In the genomic region with DNA sequence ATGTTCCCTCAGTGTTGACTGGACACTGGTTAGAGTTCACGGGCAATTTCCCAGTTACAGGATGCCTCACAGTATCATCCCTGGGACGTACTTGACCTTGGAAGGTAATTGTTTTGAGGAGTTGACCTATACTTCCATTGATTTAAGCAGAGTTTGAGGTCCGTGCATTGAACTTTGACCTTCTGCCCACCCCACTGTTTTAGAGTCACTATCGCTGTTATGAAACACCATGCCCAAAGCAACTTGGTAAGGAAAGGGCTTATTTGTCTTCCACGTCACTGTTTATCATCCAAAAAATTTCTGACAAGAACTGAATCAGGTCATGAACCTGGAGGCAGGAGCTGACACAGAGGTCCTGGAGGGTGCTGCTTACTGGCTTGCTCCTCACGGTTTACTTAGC, we compare ENCODE assay signal across 21 mouse cellular contexts. TPM values are rescaled to one million over a fixed set of nuclear protein-coding genes. Genes with fewer than 3 reads are reported as not detected.
DNase-seq lines count a peak whose midpoint lies in the region; ATAC-seq and TF ChIP-seq lines count a peak whose summit lies in the region.
"Had no signal": no experiment of that assay in that cellular context is flagged by ENCODE, and none has a peak within 500 bp of the region (broad histone marks: within the 10 kb centered on the region; RNA-seq: fewer than 3 reads in every experiment).

No protein-coding gene starts in this region.

- no peaks in the 10 kb centered on the region for H3K27me3 ChIP-seq in embryonic facial prominence, embryonic 13.5 days
- no peaks in the 10 kb centered on the region for H3K27me3 ChIP-seq in embryonic facial prominence, embryonic 10.5 days (replicated peaks; ENCODE audit: low read depth, poor library complexity, severe bottlenecking)
- no peaks in the 10 kb centered on the region for H3K27me3 ChIP-seq in forebrain, embryonic 11.5 days (ENCODE audit: control insufficient read depth, insufficient read depth, low read length)
- no peaks in the 10 kb centered on the region for H3K27me3 ChIP-seq in forebrain, embryonic 12.5 days
- H3K27me3 ChIP-seq in liver, adult 2 months (ENCODE audit: control insufficient read depth, insufficient read depth, low read length): no peaks in the 10 kb centered on the region
- H3K27me3 ChIP-seq in liver, postnatal 0 days (ENCODE audit: insufficient read depth, low read length): no peaks in the 10 kb centered on the region
- H3K27me3 ChIP-seq: CH12.LX, Patski had no signal

- no peak overlapping the region for H3K4me3 ChIP-seq in embryonic facial prominence, embryonic 13.5 days
- no peak overlapping the region for H3K4me3 ChIP-seq in embryonic facial prominence, embryonic 10.5 days
- no peak overlapping the region for H3K4me3 ChIP-seq in forebrain, embryonic 11.5 days (ENCODE audit: low read depth, low read length)
- H3K4me3 ChIP-seq in forebrain, embryonic 12.5 days (replicated peaks): no peak overlapping the region
- H3K4me3 ChIP-seq in liver, adult 2 months (ENCODE audit: insufficient read depth, low read depth, low read length): no peak overlapping the region
- no peak overlapping the region for H3K4me3 ChIP-seq in liver, postnatal 0 days (ENCODE audit: low read depth, low read length)

- no peak for DNase-seq in embryonic facial prominence, embryonic 10.5 days (ENCODE audit: low spot score)
- DNase-seq in forebrain, embryonic 11.5 days (ENCODE audit: low spot score): peak; percentile 27
- DNase-seq in liver, adult 2 months (ENCODE audit: extremely low read depth, low read depth, low spot score): peak; percentile 97
- no peak for DNase-seq in liver, postnatal 0 days
- DNase-seq: adrenal gland, adult 2 months; adrenal gland, adult 8-10 months; adrenal gland, postnatal 10 days; adrenal gland, postnatal 14 days; adrenal gland, postnatal 25 days; adrenal gland, postnatal 36 days; B cell, adult 2 months; cerebellum, adult 11 months; cerebellum, adult 11-12 months; cerebellum, adult 18-20 months had no signal

- TF ChIP-seq POLR2A in liver, adult 2 months (IDR thresholded peaks at IDR 0.05; ENCODE audit: extremely low read depth, insufficient read depth, low read length): no peak

- 0 out of 2 replicates have a peak, but pooled peaks have one; percentile 28 for ATAC-seq in embryonic facial prominence, embryonic 13.5 days (ENCODE audit: insufficient number of reproducible peaks, insufficient read depth, low FRiP score, low TSS enrichment, low read depth)
- ATAC-seq in forebrain, embryonic 11.5 days (replicated peaks; ENCODE audit: low FRiP score): no peak
- ATAC-seq in forebrain, embryonic 12.5 days (ENCODE audit: low FRiP score): no peak
- no peak for ATAC-seq in liver, postnatal 0 days
- ATAC-seq: activated CD4-positive, CD25-positive, alpha-beta regulatory T cell, adult 4 months; CD4-positive, CD25-positive, alpha-beta regulatory T cell, adult 4 months had no signal

- 87% methylated on average over 6 of the region's 6 CpGs for WGBS in embryonic facial prominence, embryonic 13.5 days
- WGBS in embryonic facial prominence, embryonic 10.5 days: 82% methylated on average over 6 of the region's 6 CpGs
- WGBS in forebrain, embryonic 11.5 days: 87% methylated on average over 6 of the region's 6 CpGs
- 88% methylated on average over 6 of the region's 6 CpGs for WGBS in forebrain, embryonic 12.5 days
- WGBS in liver, adult 2 months: 21% methylated on average over 6 of the region's 6 CpGs
- WGBS in liver, postnatal 0 days (ENCODE audit: insufficient replicate concordance): 75% methylated on average over 6 of the region's 6 CpGs

- H3K4me2 ChIP-seq in embryonic facial prominence, embryonic 13.5 days: no peak overlapping the region
- H3K4me2 ChIP-seq in forebrain, embryonic 11.5 days (ENCODE audit: low read depth, low read length, severe bottlenecking): no peak overlapping the region
- H3K4me2 ChIP-seq in forebrain, embryonic 12.5 days: no peak overlapping the region
- no peak overlapping the region for H3K4me2 ChIP-seq in liver, postnatal 0 days (ENCODE audit: low read depth, low read length)

- no peaks in the 10 kb centered on the region for H3K9me3 ChIP-seq in embryonic facial prominence, embryonic 13.5 days
- H3K9me3 ChIP-seq in embryonic facial prominence, embryonic 10.5 days: no peaks in the 10 kb centered on the region
- H3K9me3 ChIP-seq in forebrain, embryonic 11.5 days (ENCODE audit: control insufficient read depth, low read length): no peaks in the 10 kb centered on the region
- no peaks in the 10 kb centered on the region for H3K9me3 ChIP-seq in forebrain, embryonic 12.5 days
- H3K9me3 ChIP-seq in liver, postnatal 0 days (ENCODE audit: low read length): no peaks in the 10 kb centered on the region
- H3K9me3 ChIP-seq: G1E had no signal

- no peaks in the 10 kb centered on the region for H3K79me2 ChIP-seq in liver, adult 2 months (ENCODE audit: control insufficient read depth, insufficient read depth, low read length)

- TF ChIP-seq CTCF in liver, adult 2 months (IDR thresholded peaks at IDR 0.05; ENCODE audit: low read depth, low read length): no peak
- TF ChIP-seq CTCF in liver, postnatal 0 days (IDR thresholded peaks at IDR 0.05; ENCODE audit: low read depth): no peak

- H3K36me3 ChIP-seq in embryonic facial prominence, embryonic 13.5 days: no peaks in the 10 kb centered on the region
- 0 out of 2 replicates have a peak, but pooled peaks cover 4% of the 10 kb centered on the region for H3K36me3 ChIP-seq in embryonic facial prominence, embryonic 10.5 days (replicated peaks)
- H3K36me3 ChIP-seq in forebrain, embryonic 11.5 days (ENCODE audit: control insufficient read depth, insufficient read depth, low read length): no peaks in the 10 kb centered on the region; the same call in 1 of the 2 replicates
- no peaks in the 10 kb centered on the region for H3K36me3 ChIP-seq in forebrain, embryonic 12.5 days (replicated peaks)
- H3K36me3 ChIP-seq in liver, adult 2 months (ENCODE audit: control insufficient read depth, insufficient read depth, low read length): peaks cover 5% of the 10 kb centered on the region; the same call in 1 of the 2 replicates
- no peaks in the 10 kb centered on the region for H3K36me3 ChIP-seq in liver, postnatal 0 days (replicated peaks; ENCODE audit: insufficient read depth, low read length)

- no peak overlapping the region for H3K27ac ChIP-seq in embryonic facial prominence, embryonic 13.5 days
- no peak overlapping the region for H3K27ac ChIP-seq in embryonic facial prominence, embryonic 10.5 days (replicated peaks)
- no peak overlapping the region for H3K27ac ChIP-seq in forebrain, embryonic 11.5 days (ENCODE audit: low read depth, low read length)
- no peak overlapping the region for H3K27ac ChIP-seq in forebrain, embryonic 12.5 days
- peak overlapping the region; percentile 69 for H3K27ac ChIP-seq in liver, adult 2 months (replicated peaks; ENCODE audit: insufficient read depth, low read depth, low read length)
- H3K27ac ChIP-seq in liver, postnatal 0 days (ENCODE audit: low read depth): no peak overlapping the region

- no peak for TF ChIP-seq EP300 in liver, postnatal 0 days (IDR thresholded peaks at IDR 0.05; ENCODE audit: low read depth)

- H3K4me1 ChIP-seq in embryonic facial prominence, embryonic 13.5 days: no peaks in the 10 kb centered on the region
- H3K4me1 ChIP-seq in embryonic facial prominence, embryonic 10.5 days: no peaks in the 10 kb centered on the region
- H3K4me1 ChIP-seq in forebrain, embryonic 11.5 days (replicated peaks; ENCODE audit: control insufficient read depth, insufficient read depth, low read length): no peaks in the 10 kb centered on the region
- H3K4me1 ChIP-seq in forebrain, embryonic 12.5 days: no peaks in the 10 kb centered on the region
- peaks cover 18% of the 10 kb centered on the region for H3K4me1 ChIP-seq in liver, adult 2 months (ENCODE audit: control insufficient read depth, insufficient read depth, low read length)
- H3K4me1 ChIP-seq in liver, postnatal 0 days (ENCODE audit: insufficient read depth): no peaks in the 10 kb centered on the region

- H3K9ac ChIP-seq in embryonic facial prominence, embryonic 13.5 days: no peak overlapping the region
- H3K9ac ChIP-seq in forebrain, embryonic 11.5 days (ENCODE audit: low read length): no peak overlapping the region
- no peak overlapping the region for H3K9ac ChIP-seq in forebrain, embryonic 12.5 days
- H3K9ac ChIP-seq in liver, adult 2 months (ENCODE audit: low read depth, low read length): no peak overlapping the region
- no peak overlapping the region for H3K9ac ChIP-seq in liver, postnatal 0 days (replicated peaks)

RNA-seq across cellular contexts. Expression of a gene that starts 28.8 kb away (rescaled TPM):
- polyA plus RNA-seq in embryonic facial prominence, embryonic 13.5 days (2015; fragmentation: Nextera tagmentation; extraction: Ambion mirVana): 29.0 and 32.6 TPM in 2 replicates
- polyA plus RNA-seq in embryonic facial prominence, embryonic 10.5 days (2016; fragmentation: Nextera tagmentation; extraction: Ambion mirVana): 29.0 TPM in 2 replicates
- 23.7 and 32.1 TPM in 2 replicates for polyA plus RNA-seq in forebrain, embryonic 11.5 days (2014; fragmentation: Nextera tagmentation; extraction: Ambion mirVana)
- polyA plus RNA-seq in forebrain, embryonic 12.5 days (2016; fragmentation: Nextera tagmentation; extraction: Ambion mirVana): 21.8 and 22.9 TPM in 2 replicates
- total RNA-seq in liver, adult 2 months (2014; rRNA removed): 83.6 and 86.4 TPM in 2 replicates
- polyA plus RNA-seq in liver, adult 2 months (2012; rRNA removed): 41.9 and 54.7 TPM in 2 replicates
- 4.7 and 5.2 TPM in 2 replicates for polyA plus RNA-seq in liver, postnatal 0 days (2015; fragmentation: Nextera tagmentation; extraction: Ambion mirVana)

RNA-seq across cellular contexts. Expression of a gene that starts 48.0 kb away (rescaled TPM):
- 6.4 and 7.2 TPM in 2 replicates for polyA plus RNA-seq in embryonic facial prominence, embryonic 13.5 days (2015; fragmentation: Nextera tagmentation; extraction: Ambion mirVana)
- 5.0 TPM in 2 replicates for polyA plus RNA-seq in embryonic facial prominence, embryonic 10.5 days (2016; fragmentation: Nextera tagmentation; extraction: Ambion mirVana)
- polyA plus RNA-seq in forebrain, embryonic 11.5 days (2014; fragmentation: Nextera tagmentation; extraction: Ambion mirVana): 8.7 and 9.6 TPM in 2 replicates
- 7.1 and 7.4 TPM in 2 replicates for polyA plus RNA-seq in forebrain, embryonic 12.5 days (2016; fragmentation: Nextera tagmentation; extraction: Ambion mirVana)
- 8.7 and 8.9 TPM in 2 replicates for total RNA-seq in liver, adult 2 months (2014; rRNA removed)
- polyA plus RNA-seq in liver, adult 2 months (2012; rRNA removed): 9.9 and 11.0 TPM in 2 replicates
- polyA plus RNA-seq in liver, postnatal 0 days (2015; fragmentation: Nextera tagmentation; extraction: Ambion mirVana): 1.9 and 2.4 TPM in 2 replicates

RNA-seq across cellular contexts. Expression of a gene that starts 48.9 kb away (rescaled TPM):
- polyA plus RNA-seq in embryonic facial prominence, embryonic 13.5 days (2015; fragmentation: Nextera tagmentation; extraction: Ambion mirVana): 119 and 121 TPM in 2 replicates
- polyA plus RNA-seq in embryonic facial prominence, embryonic 10.5 days (2016; fragmentation: Nextera tagmentation; extraction: Ambion mirVana): 166 and 173 TPM in 2 replicates
- 133 and 135 TPM in 2 replicates for polyA plus RNA-seq in forebrain, embryonic 11.5 days (2014; fragmentation: Nextera tagmentation; extraction: Ambion mirVana)
- polyA plus RNA-seq in forebrain, embryonic 12.5 days (2016; fragmentation: Nextera tagmentation; extraction: Ambion mirVana): 107 and 110 TPM in 2 replicates
- total RNA-seq in liver, adult 2 months (2014; rRNA removed): 74.1 and 81.0 TPM in 2 replicates
- polyA plus RNA-seq in liver, adult 2 months (2012; rRNA removed): 40.5 and 48.3 TPM in 2 replicates
- 46.0 and 47.5 TPM in 2 replicates for polyA plus RNA-seq in liver, postnatal 0 days (2015; fragmentation: Nextera tagmentation; extraction: Ambion mirVana)

Comparison
In these comparisons a context has a peak if more than half of its experiments do, and no peak if none do; other contexts are left out.
1. DNase-seq: peak in forebrain, embryonic 11.5 days (single experiment) and liver, adult 2 months (single experiment); none in embryonic facial prominence, embryonic 10.5 days (single experiment) and liver, postnatal 0 days (single experiment).